Mouse (Mus musculus): Measurements from ENCODE around the gene Zfp322a.
"Not testable (repeated sequence)": the region's sequence is repeated elsewhere in the genome, so short reads cannot be mapped to it uniquely, and the experiment has no call there.

The Zfp322a gene

DNA sequence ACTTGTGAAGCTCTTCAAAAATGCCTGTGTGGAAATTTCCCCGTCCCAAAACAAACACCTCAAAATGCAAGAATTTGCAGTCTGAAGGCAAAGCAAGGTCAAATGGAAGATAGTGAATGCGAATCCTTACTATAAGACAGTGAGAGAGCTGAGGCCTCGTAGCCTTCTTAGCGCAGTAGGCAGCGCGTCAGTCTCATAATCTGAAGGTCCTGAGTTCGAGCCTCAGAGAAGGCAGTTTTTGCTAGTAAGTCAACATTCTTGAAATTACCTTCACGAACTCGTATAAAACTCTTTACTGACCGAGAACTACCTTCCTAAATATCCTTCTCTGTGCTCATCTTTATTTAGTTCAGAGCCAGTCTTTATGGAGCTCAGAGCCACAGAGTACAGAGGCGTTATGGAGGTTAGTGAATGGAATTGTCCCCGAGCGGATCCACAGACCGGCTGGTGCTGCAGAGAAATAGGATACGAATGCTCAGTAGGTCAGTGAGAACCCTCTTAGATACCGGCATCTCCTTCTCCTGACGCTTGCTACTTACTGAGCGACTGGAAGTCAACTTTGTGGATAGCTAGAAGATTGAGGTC lies 51.6 kb downstream of the Zfp322a start:
- DNase-seq (ENCODE audit: low spot score): no peak

DNA sequence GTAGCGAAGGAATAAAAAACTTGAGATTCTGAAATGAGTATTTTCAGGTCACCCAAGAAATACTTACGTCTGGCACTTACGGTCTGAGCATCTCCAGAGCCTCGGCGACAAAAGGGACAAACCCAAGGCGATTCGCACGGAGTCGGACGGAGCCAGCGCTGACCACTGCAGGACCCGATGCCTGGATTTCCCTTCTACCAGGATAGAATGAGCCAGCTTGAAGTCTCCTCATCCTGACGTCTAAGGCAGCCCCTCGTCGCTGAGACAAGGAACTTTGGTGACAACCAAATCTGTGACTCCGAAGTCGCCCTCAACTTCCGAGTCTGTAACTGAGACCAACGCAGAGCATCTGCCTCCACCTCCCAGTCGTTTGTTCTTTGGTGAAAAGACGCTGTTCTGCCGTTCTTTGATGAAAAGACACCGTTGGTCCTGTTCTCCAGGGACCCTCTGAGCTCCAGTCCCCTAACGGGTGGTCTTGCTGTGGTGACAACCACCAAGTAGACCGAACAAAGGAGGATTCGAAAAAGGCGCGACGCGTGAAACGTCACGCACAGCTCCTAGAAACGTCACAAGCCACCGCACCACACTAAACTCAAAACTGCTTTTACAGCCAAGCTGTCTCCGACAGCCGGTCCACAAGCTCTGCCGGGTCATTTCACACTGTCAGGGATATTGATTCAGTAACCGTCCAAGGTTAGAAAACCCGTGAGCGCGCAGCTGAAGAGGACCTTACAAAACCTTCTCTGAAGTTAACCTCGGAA lies 55.9 kb downstream of the Zfp322a start:
- no peak for DNase-seq (ENCODE audit: low spot score)

DNA sequence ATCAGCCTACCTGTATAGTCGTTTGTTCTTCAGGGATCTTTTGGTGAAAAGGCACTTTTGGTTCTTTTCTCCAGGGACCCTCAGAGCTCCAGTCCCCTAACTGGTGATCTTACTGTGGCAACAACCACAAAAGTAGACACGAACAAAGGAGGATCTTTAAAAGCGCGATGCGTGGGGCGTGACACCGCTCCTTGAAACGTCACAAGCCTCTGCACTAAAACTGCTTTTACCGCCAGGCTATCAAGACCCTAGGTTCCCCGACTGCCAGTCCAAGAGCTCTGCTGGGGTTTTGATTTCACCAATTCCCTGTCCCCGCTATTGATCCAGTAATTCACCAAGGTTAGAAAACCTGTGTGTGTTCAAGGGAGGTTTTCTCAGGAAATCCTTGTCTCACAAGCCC lies 59.0 kb downstream of the Zfp322a start:
- DNase-seq (ENCODE audit: low spot score): no peak

DNA sequence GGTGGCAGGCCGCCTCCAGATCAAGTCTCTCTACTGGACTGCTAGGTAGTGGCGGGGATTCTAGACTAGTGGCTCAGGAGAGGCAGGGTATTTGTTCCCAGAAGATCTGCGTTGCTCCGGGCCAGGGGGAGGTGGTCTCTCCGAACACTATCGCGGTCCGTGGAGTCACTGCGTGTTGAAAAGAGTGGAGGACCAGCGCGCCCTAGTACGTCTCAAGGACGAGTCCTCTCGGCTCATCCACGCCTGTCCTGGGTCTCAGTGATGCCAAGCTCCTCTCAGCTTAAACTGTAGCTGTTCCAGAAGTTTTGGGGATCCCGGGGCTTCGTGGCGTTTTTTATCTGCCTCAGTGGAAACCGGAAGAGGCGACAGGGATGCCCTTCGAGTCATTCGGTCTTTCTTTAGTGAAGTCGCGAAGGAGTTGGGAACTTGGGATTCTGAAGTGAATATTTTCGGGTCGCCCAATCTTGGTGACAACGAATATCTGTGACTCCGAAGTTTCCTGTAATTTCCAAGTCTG lies 59.5 kb downstream of the Zfp322a start:
- no peak for DNase-seq (ENCODE audit: low spot score)

DNA sequence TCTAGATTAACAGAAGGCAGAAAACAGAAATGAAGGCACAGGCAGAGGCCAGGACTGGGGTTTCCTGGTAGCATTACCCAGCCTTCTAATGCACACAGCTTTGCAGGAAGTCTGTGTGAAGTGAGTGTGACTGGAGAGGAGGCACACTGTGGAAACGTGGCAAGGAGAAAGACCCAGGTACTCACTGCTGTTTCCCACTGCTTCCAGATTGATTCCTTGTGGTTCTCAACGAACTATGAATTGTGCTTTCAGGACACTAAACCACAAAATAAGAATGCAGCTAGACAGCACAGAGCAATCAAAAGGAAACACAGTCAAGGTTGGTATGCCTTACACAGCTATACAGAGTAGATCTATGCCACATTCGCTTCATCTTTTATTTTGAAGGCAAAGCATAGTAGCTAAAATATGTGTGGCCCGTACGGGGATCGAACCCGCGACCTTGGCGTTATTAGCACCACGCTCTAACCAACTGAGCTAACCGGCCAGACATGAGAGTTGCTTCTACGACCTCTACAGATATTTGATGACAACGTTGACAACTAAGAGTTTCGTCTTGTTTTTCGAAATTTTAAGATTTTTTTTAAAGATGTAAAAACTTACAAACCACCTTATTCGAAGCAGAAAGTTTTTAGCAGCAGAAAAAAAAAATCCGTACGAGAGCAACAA lies 60.2 kb downstream of the Zfp322a start:
- DNase-seq (ENCODE audit: low spot score): not testable (repeated sequence)

DNA sequence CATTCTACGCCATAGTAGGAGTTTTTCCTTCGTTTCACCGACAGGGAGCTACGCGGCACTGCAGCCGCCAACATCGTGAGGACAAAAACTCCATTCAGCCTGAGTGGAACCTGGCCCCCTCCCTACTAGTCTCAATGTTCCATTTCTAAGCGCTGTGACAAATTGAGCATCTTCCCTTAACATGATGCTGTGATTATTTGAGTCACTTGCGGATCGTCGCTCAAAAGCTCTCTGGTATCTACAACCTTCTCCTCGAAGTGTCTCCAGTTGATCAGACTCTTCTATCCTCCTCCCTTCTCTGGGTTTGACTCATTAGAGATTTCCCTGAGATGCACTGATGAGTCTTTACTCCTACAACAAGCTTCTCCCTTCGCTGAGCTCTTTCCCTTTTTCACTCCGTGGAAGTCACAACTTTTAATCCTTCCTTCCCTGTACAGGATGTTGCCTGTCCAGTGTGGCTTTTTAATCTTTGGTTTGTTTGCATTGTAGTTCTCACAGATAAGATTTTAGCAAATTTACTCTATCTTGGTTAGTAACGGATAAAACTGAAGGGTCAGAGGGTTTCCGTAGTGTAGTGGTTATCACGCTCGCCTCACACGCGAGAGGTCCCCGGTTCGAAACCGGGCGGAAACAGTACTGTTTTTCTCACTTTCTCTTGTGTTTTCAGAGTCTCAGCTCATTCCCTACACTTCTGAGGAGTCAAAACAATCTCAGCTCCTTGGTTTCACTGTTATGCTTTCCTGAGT lies 61.8 kb downstream of the Zfp322a start:
- DNase-seq (ENCODE audit: low spot score): no peak

DNA sequence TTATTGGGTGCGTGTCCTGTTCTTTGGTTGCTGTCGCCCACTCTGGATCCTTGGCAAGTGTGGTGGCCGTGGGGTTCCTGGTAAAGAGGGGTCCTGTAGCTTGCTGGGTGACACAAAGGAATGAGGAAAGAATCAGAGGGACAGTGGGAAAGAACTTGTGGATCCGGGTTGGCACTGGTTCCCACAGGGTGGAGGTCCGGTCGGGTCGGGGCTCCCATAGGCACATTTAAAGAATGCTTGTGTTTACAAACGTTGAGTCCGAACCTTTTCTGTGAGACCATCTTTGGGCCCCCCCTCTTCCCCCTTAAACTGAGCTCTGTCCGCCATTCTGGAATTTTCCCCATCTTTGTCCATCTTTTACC lies 62.3 kb downstream of the Zfp322a start:
- DNase-seq (ENCODE audit: low spot score): no peak
